Mouse (Mus musculus): Measurements from ENCODE around the gene Ccdc183. TPM values are rescaled to one million over a fixed set of nuclear protein-coding genes. Genes with fewer than 3 reads are reported as not detected.

Ccdc183 gene
- polyA plus RNA-seq, 2 experiments: 0.08 TPM; not detected in 1

- DNase-seq (ENCODE audit: low read depth in 3 of 3, low spot score in 3 of 3) (no peak), ATAC-seq (ENCODE audit: insufficient read depth) (no peak)
- TF ChIP-seq CTCF (IDR thresholded peaks at IDR 0.05; ENCODE audit: low read depth) (no peak), EP300 (IDR thresholded peaks at IDR 0.05; ENCODE audit: low read depth) (no peak)
- no peak overlapping the region for H3K4me2 ChIP-seq (ENCODE audit: low read depth)
- no peaks in the 10 kb centered on the region for H3K36me3 ChIP-seq (replicated peaks; ENCODE audit: control insufficient read depth, insufficient read depth, low read depth)
- no peaks in the 10 kb centered on the region for H3K9me3 ChIP-seq (ENCODE audit: control insufficient read depth, low read length)
- H3K27ac ChIP-seq: no peak overlapping the region
- H3K4me1 ChIP-seq (replicated peaks; ENCODE audit: control insufficient read depth in 2 of 2, insufficient read depth in 2 of 2, low read length in 1 of 2): no peaks in the 10 kb centered on the region
- no peaks in the 10 kb centered on the region for H3K27me3 ChIP-seq (ENCODE audit: control insufficient read depth, insufficient read depth, low read length)
- WGBS (ENCODE audit: insufficient replicate concordance): 77% methylated on average over 8 of the region's 8 CpGs
- H3K4me3 ChIP-seq (ENCODE audit: insufficient read depth in 1 of 2, low read depth in 2 of 2, low read length in 2 of 2): no peak overlapping the region
- no peak overlapping the region for H3K9ac ChIP-seq (replicated peaks)
Observed at GRCm38 (mm10) chr2:25660279-25660678, 42.8 kb upstream of the Ccdc183 start.

- Histone ChIP-seq H3K9me3 (ENCODE audit: control insufficient read depth, low read length) (no peaks in the 10 kb centered on the region), H3K27ac (no peak within 1 kb of the TSS), H3K4me1 (replicated peaks; ENCODE audit: control insufficient read depth in 2 of 2, insufficient read depth in 2 of 2, low read length in 1 of 2) (no peaks in the 10 kb centered on the region), H3K36me3 (replicated peaks; ENCODE audit: control insufficient read depth, insufficient read depth, low read depth) (no peaks in the 10 kb centered on the region), H3K4me2 (ENCODE audit: low read depth) (no peak within 1 kb of the TSS), H3K4me3 (ENCODE audit: insufficient read depth in 1 of 2, low read depth in 2 of 2, low read length in 2 of 2) (no peak within 1 kb of the TSS), H3K27me3 (ENCODE audit: control insufficient read depth, insufficient read depth, low read length) (no peaks in the 10 kb centered on the region; the same call in 1 of the 2 replicates), H3K9ac (replicated peaks) (no peak within 1 kb of the TSS)
- DNase-seq (ENCODE audit: low read depth in 3 of 3, low spot score in 3 of 3): no peak
- no peak for ATAC-seq (ENCODE audit: insufficient read depth)
- TF ChIP-seq CTCF (IDR thresholded peaks at IDR 0.05; ENCODE audit: low read depth) (no peak), EP300 (IDR thresholded peaks at IDR 0.05; ENCODE audit: low read depth) (no peak)
Observed at GRCm38 (mm10) chr2:25657652-25658051, 40.2 kb upstream of the Ccdc183 start, which contains the start of gene Lcn5. Gene Lcn5 (plus strand): TSS chr2:25657952.

GRCm38 (mm10) chr2:25657246-25657645 lies 39.8 kb upstream of the Ccdc183 start:
- TF ChIP-seq EP300 (IDR thresholded peaks at IDR 0.05; ENCODE audit: low read depth): no peak
- no peak for TF ChIP-seq CTCF (IDR thresholded peaks at IDR 0.05; ENCODE audit: low read depth)
- Histone ChIP-seq H3K27ac (no peak overlapping the region), H3K9ac (replicated peaks) (no peak overlapping the region), H3K4me2 (ENCODE audit: low read depth) (no peak overlapping the region), H3K36me3 (replicated peaks; ENCODE audit: control insufficient read depth, insufficient read depth, low read depth) (no peaks in the 10 kb centered on the region), H3K4me1 (replicated peaks; ENCODE audit: control insufficient read depth in 2 of 2, insufficient read depth in 2 of 2, low read length in 1 of 2) (no peaks in the 10 kb centered on the region), H3K4me3 (ENCODE audit: insufficient read depth in 1 of 2, low read depth in 2 of 2, low read length in 2 of 2) (no peak overlapping the region), H3K27me3 (ENCODE audit: control insufficient read depth, insufficient read depth, low read length) (no peaks in the 10 kb centered on the region; the same call in 1 of the 2 replicates), H3K9me3 (ENCODE audit: control insufficient read depth, low read length) (no peaks in the 10 kb centered on the region)
- no peak for ATAC-seq (ENCODE audit: insufficient read depth)
- no peak for DNase-seq (ENCODE audit: low read depth in 3 of 3, low spot score in 3 of 3)
- 64% methylated on average over 4 of the region's 4 CpGs for WGBS (ENCODE audit: insufficient replicate concordance)

- Histone ChIP-seq H3K9me3 (ENCODE audit: control insufficient read depth, low read length) (no peaks in the 10 kb centered on the region), H3K27me3 (ENCODE audit: control insufficient read depth, insufficient read depth, low read length) (no peaks in the 10 kb centered on the region; the same call in 1 of the 2 replicates), H3K4me3 (ENCODE audit: insufficient read depth in 1 of 2, low read depth in 2 of 2, low read length in 2 of 2) (no peak overlapping the region), H3K9ac (replicated peaks) (no peak overlapping the region), H3K4me1 (replicated peaks; ENCODE audit: control insufficient read depth in 2 of 2, insufficient read depth in 2 of 2, low read length in 1 of 2) (no peaks in the 10 kb centered on the region), H3K4me2 (ENCODE audit: low read depth) (no peak overlapping the region), H3K36me3 (replicated peaks; ENCODE audit: control insufficient read depth, insufficient read depth, low read depth) (no peaks in the 10 kb centered on the region), H3K27ac (no peak overlapping the region)
- WGBS (ENCODE audit: insufficient replicate concordance): 56% methylated on average over 4 of the region's 4 CpGs
- DNase-seq (ENCODE audit: low read depth in 3 of 3, low spot score in 3 of 3) (no peak), ATAC-seq (ENCODE audit: insufficient read depth) (no peak)
- TF ChIP-seq CTCF (IDR thresholded peaks at IDR 0.05; ENCODE audit: low read depth) (no peak), EP300 (IDR thresholded peaks at IDR 0.05; ENCODE audit: low read depth) (no peak)
Observed at GRCm38 (mm10) chr2:25656691-25657090, 39.2 kb upstream of the Ccdc183 start.

GRCm38 (mm10) chr2:25654502-25654901 lies 37.0 kb upstream of the Ccdc183 start:
- Histone ChIP-seq H3K4me3 (ENCODE audit: insufficient read depth in 1 of 2, low read depth in 2 of 2, low read length in 2 of 2) (no peak overlapping the region), H3K27me3 (ENCODE audit: control insufficient read depth, insufficient read depth, low read length) (no peaks in the 10 kb centered on the region; the same call in 1 of the 2 replicates), H3K27ac (no peak overlapping the region), H3K4me1 (replicated peaks; ENCODE audit: control insufficient read depth in 2 of 2, insufficient read depth in 2 of 2, low read length in 1 of 2) (no peaks in the 10 kb centered on the region), H3K9ac (replicated peaks) (no peak overlapping the region), H3K36me3 (replicated peaks; ENCODE audit: control insufficient read depth, insufficient read depth, low read depth) (no peaks in the 10 kb centered on the region), H3K9me3 (ENCODE audit: control insufficient read depth, low read length) (no peaks in the 10 kb centered on the region), H3K4me2 (ENCODE audit: low read depth) (no peak overlapping the region)
- no peak for DNase-seq (ENCODE audit: low read depth in 3 of 3, low spot score in 3 of 3)
- WGBS (ENCODE audit: insufficient replicate concordance): 28% methylated on average over 1 of the region's 1 CpGs
- TF ChIP-seq EP300 (IDR thresholded peaks at IDR 0.05; ENCODE audit: low read depth) (no peak), CTCF (IDR thresholded peaks at IDR 0.05; ENCODE audit: low read depth) (no peak)
- no peak for ATAC-seq (ENCODE audit: insufficient read depth)

Data from liver, embryonic 14.5 days (tissue).